Mouse (Mus musculus) layer of hippocampus, adult 11-12 months (tissue): ENCODE data around the gene Prodh2.
"Not testable (repeated sequence)": the region's sequence is repeated elsewhere in the genome, so short reads cannot be mapped to it uniquely, and the experiment has no call there.

Experiments
- DNase-seq: peaks from one replicate; pipeline ENCODE4 v3.0.0; 2022; ENCODE audit warnings: low spot score

Prodh2 gene

DNA sequence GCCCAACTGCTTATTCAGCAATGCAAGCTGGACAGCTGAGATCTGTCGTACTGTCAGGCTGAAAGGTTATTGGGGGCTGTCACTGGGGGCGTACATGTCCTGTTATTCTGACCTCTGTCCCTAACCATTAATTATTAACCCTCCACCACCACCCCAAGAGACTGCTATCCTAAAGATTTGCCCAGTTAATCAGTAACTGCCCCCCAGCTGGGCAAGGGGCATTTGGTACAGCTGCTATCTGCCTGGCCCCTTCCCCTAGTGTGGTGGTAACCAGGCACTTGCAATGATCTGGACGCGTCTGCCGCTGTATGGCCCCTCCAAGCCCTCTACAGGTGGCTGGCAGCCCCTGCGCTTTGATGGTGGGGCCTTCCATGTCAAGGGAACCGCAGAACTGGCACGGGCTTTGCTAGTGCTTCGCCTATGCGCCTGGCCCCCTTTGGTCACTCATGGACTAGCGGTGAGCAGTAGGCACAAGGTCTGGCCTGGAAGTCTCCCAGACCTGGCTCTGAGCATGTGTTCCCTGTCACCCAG, at the start of gene Prodh2:
TSS of gene Prodh2 (plus strand) at position 222 of the 531 bp plus-strand sequence.
- no peak for DNase-seq

DNA sequence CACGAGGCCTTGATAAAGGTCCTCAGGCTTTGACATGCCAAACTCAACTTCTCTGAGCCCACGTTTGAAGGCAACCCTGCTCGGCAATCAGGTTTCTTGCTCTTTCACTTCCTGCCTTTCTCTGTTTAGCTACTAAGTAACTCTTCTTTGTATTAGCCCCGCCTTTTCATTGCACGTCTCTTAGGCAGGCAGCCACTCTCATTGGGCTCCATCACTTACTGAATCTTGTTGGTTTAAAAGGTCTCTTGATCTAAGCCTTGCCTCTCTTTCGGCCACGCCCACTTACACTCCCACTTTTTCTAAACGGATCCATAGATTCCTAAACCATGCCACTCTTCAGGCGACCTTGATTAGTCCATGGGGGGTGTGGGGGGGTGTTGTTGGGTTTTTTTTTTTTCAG, 49.7 kb upstream of the Prodh2 start:
- DNase-seq = no peak

DNA sequence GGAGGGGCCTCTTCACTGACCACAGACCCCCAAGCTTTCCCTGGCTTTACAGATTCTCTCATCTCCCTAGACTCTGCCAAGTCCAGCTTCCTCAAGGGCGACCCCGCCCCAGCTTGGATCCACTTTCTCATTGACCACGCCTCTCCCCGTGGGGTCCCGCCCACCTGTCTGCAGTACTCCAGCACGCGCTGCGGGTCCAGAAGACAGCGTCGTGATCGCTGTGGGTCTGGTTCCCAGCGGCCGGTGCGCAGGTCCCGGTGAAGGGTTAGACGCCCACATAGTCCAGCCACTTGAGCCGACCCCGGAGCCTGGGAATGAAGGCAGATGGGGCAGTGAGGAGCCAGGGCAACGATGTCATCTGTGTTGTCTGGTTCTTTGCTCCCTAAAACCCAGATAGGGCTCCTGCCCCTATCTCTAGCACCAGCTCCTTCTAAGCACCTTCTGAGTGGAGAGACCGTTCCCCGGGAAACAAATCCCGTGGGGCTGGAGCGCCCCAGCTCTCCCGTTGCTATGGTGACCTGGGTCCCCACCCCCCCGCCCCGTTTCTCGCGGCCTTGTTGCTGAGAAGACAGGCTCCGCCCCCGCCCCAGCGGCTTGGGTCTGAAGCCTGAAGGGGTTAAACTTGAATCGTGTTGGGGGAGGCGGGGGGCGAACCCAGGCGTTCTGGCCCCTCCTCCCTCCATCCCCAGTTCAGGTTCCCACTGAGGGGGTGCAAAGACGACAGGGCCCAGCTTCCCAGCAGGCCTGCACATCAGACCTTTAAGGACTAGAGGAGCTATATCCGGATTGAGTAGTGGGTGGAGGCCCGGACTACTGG, 49.1 kb upstream of the Prodh2 start:
- peak; percentile 79 for DNase-seq

DNA sequence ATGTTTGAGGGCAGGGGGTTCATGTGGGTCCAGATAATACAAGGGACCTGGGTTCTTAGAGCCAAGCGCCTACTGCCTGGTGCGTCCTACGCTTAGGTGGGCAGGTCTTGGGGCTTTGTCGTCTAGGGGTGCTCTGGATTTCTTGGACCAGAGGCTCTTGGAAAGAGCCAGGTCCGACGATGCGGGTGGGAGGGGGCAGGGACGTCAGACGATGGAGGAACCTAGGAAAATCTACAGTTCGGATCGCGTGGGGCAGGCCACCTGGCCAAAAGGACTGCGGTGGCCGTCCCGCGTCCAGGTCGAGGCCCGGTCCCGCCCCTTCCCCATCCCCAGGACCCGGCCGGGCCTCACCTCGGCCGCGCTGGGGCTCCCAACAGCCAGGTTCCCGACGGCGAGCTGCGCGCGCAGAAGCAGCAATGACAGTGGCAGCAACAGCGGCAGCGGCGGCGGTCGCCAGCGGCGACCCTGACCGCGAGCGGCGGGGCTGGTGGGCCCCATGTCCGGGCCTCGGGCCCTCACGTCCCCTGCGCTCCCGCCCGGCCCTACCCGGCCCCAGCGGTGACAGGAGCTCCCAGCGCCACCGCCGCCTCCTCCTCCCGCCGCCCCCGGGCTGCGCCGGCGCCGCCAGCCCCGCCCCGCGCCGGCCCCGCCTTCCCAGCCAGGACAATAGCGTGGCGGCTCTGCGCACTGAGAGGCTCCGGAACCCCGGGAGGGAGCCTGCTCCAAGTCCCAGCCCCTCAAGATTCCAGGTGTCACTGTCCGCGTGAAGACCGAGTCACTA, 48.3 kb upstream of the Prodh2 start, which contains the start of gene Aplp1:
TSS of gene Aplp1 (minus strand) at position 565 of the 781 bp plus-strand sequence.
- peak; percentile 86 for DNase-seq

DNA sequence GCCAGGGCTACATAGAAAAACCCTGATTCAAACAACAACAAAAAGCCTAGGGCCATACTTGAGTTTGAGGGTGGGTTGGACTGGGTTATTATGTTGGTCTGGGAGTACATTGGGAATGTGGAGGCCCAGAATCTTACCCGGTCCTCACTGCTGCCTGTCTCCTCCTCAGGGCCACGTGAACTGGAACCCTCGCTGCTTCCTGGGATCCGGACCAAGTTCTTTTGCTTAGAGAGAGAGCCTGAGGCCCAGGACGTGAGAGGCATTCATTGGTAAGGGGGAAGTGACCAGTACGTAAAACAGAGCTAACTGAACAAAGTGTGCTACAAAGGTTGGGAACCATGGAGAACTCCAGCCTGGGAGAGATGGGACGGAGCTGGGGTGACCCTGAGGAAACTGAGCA, 43.2 kb upstream of the Prodh2 start:
- no peak for DNase-seq

DNA sequence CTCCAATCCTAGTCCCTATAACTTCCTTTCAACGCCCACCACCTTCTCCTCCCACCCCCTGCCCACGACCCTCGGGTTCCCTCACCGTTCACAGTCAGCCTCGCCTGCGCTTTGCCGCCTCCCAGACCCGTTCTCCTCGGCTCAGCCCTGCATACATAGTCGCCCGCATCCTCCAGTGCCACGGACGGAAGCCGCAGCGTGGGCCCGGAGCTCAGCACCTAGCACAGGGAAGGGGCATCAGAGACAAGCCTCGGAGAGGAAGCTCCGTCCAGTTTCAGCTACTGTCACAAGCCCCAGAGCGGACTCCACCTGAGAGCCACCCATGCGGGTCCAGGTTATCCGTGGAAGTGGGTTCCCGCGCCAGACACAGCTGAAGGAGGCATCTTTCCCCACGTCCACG, 40.1 kb upstream of the Prodh2 start:
- DNase-seq = no peak

DNA sequence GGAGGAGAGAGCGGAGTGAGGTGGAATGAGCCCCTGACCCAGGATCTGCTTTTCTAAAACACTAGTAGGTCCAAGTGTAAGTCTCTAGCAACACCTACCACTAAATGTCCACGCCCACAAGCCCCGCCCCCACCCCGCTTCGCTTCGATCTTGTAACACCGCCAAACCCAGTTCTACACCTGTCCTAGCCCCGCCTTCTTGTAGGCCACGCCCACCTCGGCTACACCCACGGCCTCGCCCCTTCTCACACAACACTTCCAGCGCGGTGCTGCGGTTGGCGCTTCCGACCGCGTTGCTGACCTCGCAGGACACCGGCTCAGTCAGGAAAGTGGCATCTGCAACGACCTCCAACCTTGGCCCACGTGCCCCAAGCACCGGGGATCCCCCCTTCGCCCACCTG, 39.7 kb upstream of the Prodh2 start:
- no peak for DNase-seq

DNA sequence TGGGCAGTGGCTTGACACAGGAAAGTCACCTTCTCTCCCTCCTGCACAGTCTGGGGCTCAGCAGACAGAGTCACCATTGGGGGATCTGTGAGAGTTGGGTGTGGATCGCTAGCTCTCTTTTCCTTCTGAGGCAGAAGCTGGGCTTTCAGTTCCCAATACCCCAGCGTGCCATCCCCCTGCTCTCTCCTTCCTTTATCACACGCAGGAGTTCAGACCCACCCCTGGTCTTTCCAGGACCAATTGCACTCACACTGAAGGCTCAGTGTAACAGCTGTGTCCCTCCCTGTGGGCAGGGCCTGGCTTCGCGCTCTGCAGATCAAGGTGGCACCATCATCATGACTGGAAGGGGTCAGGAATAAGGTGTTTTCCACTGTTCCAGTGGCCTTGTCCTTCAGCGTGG, 39.2 kb upstream of the Prodh2 start:
- no peak for DNase-seq

DNA sequence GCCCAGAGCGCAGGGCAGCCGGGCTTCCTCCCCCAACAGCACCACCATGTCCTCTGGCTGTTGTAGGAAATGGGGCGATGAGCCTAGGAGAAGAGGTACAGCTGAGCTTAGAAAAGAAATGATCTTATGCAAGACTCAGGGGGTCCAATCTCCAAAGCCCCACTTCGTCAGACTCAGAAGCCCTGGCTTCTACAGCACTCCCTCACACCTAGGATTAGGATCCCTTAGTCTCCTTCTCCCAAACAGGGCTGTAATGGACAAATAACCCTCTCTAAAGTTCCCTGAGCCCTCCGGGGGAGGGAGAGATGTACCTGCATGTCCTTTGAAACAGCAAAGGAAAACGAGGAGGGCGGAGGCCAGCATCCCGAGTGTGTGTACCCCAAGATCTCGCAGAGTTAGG, 36.9 kb upstream of the Prodh2 start:
- no peak for DNase-seq

DNA sequence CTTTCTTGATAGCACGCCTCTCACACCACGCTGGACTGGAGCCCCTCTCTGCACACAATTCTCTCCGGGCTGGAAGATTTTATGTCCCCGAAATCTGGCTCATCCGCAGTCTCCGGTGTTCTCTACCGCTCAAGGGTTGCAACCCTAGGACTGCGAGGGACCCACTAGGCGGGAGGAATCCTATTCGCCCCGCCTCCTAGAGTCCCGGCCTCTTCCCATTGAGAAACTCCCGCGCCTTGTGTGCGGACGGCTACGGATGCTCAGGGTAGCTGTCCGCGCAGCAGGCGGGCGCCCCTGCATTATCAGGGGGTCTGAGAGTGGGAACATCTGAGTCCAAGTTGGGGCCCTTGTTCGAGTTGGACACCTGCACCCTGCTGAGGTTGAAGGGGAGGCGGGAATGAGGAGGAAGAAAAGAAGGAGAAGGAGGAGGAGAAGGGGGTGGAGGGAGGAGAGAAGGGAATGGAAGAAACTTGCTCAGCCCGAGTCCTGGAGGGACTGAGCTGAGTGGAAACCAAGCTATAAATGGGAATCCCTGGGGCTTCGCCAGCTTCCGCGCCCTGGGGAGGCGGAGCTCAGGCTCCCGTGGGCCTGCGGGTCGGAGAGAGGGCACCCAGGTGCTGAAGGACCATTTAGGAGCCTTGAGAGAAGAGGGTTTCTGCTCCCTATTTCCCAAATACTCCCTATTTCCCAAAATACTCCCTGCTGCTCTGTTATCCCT, 36.4 kb upstream of the Prodh2 start:
- DNase-seq = no peak

DNA sequence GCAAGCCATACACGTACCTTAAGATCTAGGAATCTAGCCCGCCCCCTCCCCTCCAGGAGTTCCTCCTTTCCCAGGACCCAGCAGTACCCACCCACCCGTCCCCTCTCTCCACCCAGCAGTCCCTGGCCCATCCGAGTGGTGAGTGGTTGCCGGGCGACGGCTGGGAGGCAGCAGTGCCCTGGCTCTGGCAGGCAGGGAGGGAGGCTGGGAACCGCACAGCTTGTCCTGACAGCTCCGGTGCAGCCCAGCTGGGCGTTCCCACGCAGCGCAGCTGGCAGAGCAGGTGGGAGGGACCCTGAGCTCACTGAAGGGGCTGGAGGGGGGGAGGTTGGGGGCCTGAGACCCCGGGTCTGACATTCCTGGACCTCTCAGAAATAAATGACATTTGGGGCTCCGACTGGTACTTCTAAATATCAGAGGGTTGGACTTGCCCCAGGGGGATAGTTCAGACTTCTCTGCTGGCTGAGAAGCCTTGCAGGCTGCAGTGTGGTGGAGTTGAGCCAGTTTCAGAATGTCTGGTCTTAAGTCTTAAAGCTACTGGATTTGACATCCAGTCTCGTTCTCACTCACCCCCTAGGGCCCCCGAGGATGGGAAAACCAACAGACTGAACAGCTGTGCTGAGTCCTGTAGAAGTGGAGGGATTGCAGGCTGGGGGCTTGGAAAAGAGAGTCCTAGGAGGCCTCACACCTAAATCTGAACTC, 35.6 kb upstream of the Prodh2 start, which contains the start of the genes Kirrel2 and Nphs1:
TSS of gene Kirrel2 (minus strand) at position 62 of the 702 bp plus-strand sequence.
TSS of gene Nphs1 (plus strand) at position 687 of the 702 bp plus-strand sequence.
- peak; percentile 74 for DNase-seq

DNA sequence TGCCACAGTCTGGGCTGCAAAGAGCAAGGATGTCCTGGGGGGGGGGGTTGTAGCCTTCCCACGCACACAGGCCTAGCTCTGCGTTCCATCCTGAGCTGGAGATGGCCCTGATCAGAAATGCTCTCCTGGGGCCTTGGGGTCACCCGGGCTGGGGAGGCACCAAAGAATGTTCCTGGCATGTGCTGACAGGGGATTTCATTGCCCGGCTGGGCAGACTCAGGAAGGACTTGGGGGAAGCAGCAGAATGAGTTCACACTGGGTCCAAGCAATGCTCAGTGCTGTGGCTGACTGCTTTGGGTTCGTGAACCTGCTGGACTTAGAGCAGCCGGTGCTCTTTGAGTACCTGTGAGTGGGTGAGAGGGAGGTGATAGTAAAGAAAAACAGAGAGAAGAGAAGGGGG, 33.9 kb upstream of the Prodh2 start:
- no peak for DNase-seq

DNA sequence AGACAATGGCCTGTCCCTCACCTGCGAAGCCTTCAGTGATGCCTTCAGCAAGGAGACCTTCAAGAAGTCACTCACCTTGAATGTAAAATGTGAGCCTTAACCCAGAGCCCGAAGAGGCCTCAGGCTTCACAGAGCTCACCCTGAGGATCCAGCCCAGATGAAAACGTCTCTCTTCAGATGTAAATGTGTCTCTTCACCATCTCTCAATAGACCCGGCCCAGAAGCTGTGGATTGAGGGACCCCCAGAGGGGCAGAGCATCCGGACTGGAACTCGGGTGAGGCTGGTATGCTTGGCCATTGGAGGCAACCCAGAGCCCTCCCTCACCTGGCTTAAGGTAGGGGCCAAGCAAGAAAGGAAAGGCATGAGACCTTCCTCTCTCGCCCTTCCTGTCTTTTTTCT, 29.9 kb upstream of the Prodh2 start:
- DNase-seq = no peak

DNA sequence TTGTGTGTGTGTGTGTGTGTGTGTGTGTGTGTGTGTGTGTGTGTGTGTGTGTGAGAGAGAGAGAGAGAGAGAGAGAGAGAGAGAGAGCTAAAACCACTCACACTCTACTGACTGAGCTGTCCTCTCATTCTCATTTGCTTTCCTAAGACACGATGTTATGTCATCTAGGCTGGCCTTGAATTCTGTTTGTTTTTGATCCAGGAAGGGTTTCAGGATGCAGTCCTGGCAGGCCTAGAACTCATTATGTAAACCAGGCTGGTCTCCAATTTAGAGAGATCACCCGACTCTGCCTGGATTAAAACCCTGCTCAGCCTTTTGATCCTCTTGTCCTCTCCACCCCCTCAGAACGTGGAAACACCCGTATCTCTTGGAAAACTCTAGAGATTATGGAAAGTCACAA, 29.4 kb upstream of the Prodh2 start:
- DNase-seq = no peak

DNA sequence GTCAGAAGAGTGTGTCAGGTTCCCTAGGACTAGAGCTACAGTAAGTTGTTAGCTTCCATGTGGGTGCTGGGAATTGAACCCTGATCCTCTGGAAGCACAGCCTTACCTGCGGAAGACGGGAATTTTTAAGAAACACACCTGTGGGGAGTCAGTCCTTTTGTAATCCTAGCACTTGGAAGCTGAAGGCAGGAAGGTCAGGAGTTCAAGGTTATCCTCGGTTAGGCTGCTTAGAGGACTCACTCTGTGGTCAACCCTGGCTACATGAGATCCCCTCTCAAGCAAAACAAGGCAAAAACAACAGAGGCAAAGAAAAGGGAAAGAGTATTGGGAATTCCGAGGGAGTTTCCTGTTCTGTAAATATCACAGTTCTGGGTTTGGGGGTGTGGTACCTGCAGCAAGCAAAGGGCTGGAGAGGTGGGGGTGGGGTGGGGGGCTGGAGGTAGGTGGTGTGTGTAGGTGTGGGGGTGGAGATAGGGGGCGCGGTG, 28.6 kb upstream of the Prodh2 start:
- DNase-seq = no peak

DNA sequence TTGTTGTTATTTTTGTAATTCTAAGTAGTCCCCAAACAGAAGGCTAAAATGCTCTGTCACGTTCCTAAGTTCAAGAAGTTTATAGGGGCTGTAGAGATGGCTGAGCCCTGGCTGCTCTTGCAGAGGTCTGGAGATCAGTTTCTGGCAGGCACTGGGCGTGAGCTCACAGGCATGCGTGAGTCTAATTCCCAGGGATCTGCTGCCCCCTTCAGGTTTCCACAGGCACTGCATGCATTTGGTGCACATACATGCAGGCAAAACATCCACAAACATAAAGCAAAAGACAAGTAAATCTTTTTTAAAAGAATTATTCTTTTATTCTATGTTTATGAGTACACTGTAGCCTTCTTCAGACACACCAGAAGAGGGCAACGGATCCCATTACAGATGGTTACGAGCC, 21.0 kb upstream of the Prodh2 start:
- peak; percentile 45 for DNase-seq

DNA sequence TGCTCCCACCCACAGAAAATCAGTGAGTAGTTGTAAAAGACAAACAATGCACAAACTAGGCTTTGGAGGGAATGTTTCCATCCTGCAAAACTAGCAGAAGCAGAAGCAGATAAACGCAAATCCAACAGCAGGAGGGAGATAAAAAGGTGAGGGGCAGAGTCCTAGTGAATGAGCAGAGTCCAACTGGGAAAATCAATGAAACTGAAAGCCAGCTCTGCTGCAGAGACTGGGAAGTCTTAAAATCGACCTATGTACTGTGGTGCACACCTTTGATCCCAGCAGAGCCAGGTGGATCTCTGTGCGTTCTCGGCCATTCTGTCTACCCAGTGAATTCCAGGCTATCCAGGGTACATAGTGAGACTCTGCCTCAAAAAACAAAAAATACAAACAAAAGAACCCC, 18.4 kb upstream of the Prodh2 start:
- no peak for DNase-seq

DNA sequence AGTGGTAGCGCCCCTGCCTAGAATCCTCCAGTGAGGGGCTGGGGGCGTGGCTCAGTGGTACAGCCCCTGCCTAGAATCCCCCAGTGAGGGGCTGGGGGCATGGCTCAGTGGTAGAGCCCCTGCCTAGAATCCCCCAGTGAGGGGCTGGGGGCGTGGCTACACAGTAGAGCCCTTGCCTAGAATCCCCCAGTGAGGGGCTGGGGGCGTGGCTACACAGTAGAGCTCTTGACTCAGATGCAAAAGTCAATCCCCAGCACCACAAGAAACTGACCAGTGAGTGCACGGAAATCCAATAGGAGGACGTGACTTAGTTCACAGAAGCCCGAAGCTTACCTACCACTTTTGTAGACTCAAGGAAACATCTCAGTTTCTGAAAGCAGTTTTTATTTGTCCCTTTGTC, 17.3 kb upstream of the Prodh2 start:
- DNase-seq = not testable (repeated sequence)

DNA sequence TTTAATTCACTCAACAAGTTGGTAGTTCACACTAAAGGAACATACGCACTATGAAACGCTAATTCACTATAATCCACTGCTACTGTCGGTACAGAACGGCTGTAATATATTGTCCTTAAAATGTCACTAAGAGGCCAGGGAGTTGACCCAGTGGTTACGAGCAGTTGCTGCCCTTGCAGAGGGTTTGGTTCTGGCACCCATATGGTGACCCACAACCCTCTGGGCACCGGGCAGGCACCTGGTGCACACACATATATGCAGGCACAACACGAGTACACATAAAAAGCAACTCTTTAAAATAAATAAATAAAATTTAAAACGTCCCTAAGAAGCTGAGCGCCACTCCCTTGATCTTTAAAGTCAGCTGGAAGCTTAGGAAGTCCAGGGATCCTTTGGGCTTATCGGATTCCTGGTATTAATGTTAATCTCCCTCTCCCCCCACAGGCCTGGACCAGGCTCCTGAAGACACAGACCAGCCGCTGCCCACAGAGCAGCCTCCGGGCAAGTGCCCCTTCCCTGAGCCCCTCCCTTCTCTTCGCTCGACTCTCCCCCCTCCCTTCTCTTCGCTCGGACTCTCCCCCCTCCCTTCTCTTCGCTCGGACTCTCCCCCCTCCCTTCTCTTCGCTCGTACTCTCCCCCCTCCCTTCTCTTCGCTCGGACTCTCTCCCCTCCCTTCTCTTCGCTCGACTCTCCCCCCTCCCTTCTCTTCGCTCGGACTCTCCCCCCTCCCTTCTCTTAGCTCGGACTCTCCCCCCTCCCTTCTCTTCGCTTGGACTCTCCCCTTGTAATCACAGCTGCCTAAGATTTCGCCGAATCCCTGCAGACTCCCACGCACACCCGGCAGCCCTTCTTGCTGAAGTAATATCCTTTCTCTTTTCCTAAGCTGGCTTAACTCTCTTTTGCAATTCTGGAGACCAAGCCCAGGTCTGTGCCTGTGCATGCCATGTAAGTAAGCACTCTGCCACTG, 15.7 kb upstream of the Prodh2 start:
- DNase-seq = peak; percentile 45

DNA sequence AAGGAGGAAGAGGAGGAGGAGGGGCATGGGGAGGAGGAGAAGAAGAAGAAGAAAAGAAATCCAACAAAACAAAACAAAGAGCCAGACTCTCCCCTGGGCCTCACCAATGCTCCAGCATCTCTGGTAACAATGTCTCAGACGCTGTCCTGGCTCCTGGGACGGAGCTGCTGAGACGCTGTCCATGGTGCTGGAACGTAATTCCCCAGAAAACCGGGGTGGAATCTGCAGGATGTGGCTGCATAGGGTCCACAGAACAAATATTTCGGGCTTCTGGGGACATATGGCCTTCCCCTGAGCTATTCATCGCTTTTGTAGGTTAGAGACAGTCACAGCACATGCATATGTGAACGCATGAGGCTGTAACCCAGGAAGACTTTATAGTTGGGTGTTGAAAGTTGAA, 9.2 kb upstream of the Prodh2 start:
- DNase-seq = no peak
